Mouse (Mus musculus): ENCODE measurements around the gene Gcnt2. TPM values are rescaled to one million over a fixed set of nuclear protein-coding genes. Genes with fewer than 3 reads are reported as not detected.

The Gcnt2 gene
- polyA plus RNA-seq, 1 experiment from 2014 or later = 20.2 TPM

DNA sequence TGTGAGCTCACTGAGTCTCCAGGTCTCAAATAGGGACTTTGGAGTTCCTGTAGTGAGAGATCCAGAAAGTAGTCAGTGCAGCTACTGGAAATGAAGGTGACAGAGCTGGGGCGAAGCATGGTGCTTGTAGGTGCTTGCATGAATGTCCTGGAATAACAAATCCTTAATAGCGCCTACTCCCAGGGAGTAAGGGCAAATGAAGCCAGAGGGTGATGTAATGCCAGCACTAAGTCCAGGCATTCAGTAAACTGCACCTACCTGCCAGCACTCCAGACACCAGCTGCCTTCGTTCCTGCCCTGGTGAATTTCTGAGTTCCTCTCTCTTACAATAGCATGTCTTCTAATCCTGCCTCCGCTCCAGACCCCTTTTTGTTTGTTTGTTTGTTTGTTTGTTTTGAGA, 39.1 kb downstream of the Gcnt2 start:
- Histone ChIP-seq H3K4me2 (replicated peaks; ENCODE audit: low read depth) (no peak overlapping the region), H3K36me3 (ENCODE audit: control insufficient read depth, insufficient read depth) (peaks cover 3% of the 10 kb centered on the region; the same call in 1 of the 2 replicates), H3K9me3 (ENCODE audit: control insufficient read depth) (no peaks in the 10 kb centered on the region), H3K27me3 (replicated peaks; ENCODE audit: control insufficient read depth, insufficient read depth, low read length) (no peaks in the 10 kb centered on the region), H3K27ac (ENCODE audit: low read depth, low read length) (no peak overlapping the region), H3K9ac (ENCODE audit: low read depth, low read length) (no peak overlapping the region), H3K4me3 (ENCODE audit: low read depth, low read length) (no peak overlapping the region), H3K4me1 (replicated peaks; ENCODE audit: control insufficient read depth, insufficient read depth, low read length) (peaks cover 7% of the 10 kb centered on the region; the same call in 1 of the 2 replicates)
- no peak for TF ChIP-seq CTCF (IDR thresholded peaks at IDR 0.05; ENCODE audit: low read depth)
- ATAC-seq = no peak
- WGBS = 87% methylated on average over 4 of the region's 4 CpGs

GRCm38 (mm10) chr13:40899349-40899993, 39.9 kb downstream of the Gcnt2 start:
- H3K4me2 ChIP-seq (replicated peaks; ENCODE audit: low read depth) = no peak overlapping the region
- WGBS = 89% methylated on average over 8 of the region's 8 CpGs
- no peak overlapping the region for H3K27ac ChIP-seq (ENCODE audit: low read depth, low read length)
- no peaks in the 10 kb centered on the region for H3K27me3 ChIP-seq (replicated peaks; ENCODE audit: control insufficient read depth, insufficient read depth, low read length)
- no peak overlapping the region for H3K9ac ChIP-seq (ENCODE audit: low read depth, low read length)
- no peak for TF ChIP-seq CTCF (IDR thresholded peaks at IDR 0.05; ENCODE audit: low read depth)
- H3K36me3 ChIP-seq (ENCODE audit: control insufficient read depth, insufficient read depth) = peaks cover 3% of the 10 kb centered on the region; the same call in 1 of the 2 replicates
- H3K4me3 ChIP-seq (ENCODE audit: low read depth, low read length) = no peak overlapping the region
- ATAC-seq = no peak
- peaks cover 9% of the 10 kb centered on the region; the same call in 1 of the 2 replicates for H3K4me1 ChIP-seq (replicated peaks; ENCODE audit: control insufficient read depth, insufficient read depth, low read length)
- H3K9me3 ChIP-seq (ENCODE audit: control insufficient read depth) = no peaks in the 10 kb centered on the region

DNA sequence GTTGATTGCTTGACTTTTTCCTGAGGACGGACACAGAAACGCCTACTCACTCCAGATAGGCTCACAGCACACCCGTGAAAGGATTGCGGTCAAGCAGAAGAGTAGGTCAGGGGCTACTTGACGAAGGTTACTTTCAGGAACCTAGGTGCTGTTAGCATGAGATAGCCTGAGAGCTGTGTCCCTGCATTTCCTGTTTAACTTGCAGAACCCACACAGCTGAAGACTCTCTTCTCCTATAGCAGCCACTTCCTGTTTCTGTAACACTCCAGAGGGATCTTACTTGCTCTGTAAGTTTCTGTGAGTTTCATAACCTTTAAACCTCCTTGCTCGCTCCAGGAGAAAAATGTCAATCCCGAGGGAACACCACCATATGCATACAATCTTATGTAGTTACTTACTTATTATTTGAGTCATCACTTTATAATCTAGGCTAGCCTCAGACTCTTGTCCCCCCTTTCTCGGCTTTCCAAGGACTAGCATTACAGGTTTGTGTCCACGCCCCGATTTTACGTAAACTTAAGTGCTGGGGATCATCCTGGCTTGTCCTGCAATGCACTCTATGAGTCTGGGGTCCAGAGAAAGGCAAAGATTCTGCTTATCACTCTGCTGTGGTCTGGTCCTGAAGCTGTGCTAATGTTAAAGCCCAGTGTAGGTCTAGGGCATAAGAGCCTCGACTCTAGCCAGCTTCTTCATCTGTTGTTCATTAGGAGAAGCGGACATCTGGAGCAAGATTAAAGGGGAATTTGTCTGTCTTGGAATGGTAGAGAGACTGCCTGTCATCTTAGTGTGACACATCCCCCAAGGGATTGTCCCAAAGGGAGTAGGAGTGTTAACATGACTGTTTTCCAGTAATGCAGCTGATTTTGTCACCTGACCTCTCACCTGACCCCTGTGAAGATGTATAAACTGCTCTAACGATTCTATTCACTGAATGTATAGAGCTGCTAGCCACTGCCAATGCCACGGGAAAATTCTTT, 40.7 kb downstream of the Gcnt2 start:
- Histone ChIP-seq H3K4me2 (replicated peaks; ENCODE audit: low read depth) (no peak overlapping the region), H3K9me3 (ENCODE audit: control insufficient read depth) (no peaks in the 10 kb centered on the region), H3K27ac (ENCODE audit: low read depth, low read length) (no peak overlapping the region), H3K27me3 (replicated peaks; ENCODE audit: control insufficient read depth, insufficient read depth, low read length) (no peaks in the 10 kb centered on the region), H3K4me1 (replicated peaks; ENCODE audit: control insufficient read depth, insufficient read depth, low read length) (peaks cover 10% of the 10 kb centered on the region; the same call in 1 of the 2 replicates), H3K9ac (ENCODE audit: low read depth, low read length) (no peak overlapping the region), H3K4me3 (ENCODE audit: low read depth, low read length) (no peak overlapping the region), H3K36me3 (ENCODE audit: control insufficient read depth, insufficient read depth) (peaks cover 3% of the 10 kb centered on the region; the same call in 1 of the 2 replicates)
- TF ChIP-seq CTCF (IDR thresholded peaks at IDR 0.05; ENCODE audit: low read depth) = no peak
- 72% methylated on average over 15 of the region's 15 CpGs for WGBS
- ATAC-seq = no peak

DNA sequence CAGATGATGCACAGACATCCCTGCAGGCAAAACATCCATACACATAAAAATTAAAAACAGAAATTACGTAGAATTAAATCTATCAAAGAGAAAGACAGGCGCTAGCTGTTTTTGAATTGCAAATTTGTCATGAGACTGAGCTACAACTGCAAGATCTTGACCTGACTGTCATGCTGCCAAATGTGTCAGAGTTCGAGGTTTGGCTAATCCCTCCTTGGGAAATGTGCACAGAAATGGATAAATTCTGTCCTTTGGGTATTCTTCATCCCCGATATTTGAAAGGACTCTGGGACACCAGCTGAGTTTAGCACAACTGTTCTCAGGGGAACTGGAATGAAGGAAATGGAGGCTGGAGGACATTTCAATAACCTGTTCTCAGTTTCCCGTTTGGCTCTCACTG, 41.7 kb downstream of the Gcnt2 start:
- Histone ChIP-seq H3K4me1 (replicated peaks; ENCODE audit: control insufficient read depth, insufficient read depth, low read length) (peaks cover 10% of the 10 kb centered on the region; the same call in 1 of the 2 replicates), H3K4me3 (ENCODE audit: low read depth, low read length) (no peak overlapping the region), H3K9ac (ENCODE audit: low read depth, low read length) (no peak overlapping the region), H3K9me3 (ENCODE audit: control insufficient read depth) (no peaks in the 10 kb centered on the region), H3K27me3 (replicated peaks; ENCODE audit: control insufficient read depth, insufficient read depth, low read length) (no peaks in the 10 kb centered on the region), H3K4me2 (replicated peaks; ENCODE audit: low read depth) (no peak overlapping the region), H3K36me3 (ENCODE audit: control insufficient read depth, insufficient read depth) (peaks cover 3% of the 10 kb centered on the region; the same call in 1 of the 2 replicates), H3K27ac (ENCODE audit: low read depth, low read length) (peak overlapping the region; percentile 17; the same call in 1 of the 2 replicates)
- 76% methylated on average over 5 of the region's 5 CpGs for WGBS
- TF ChIP-seq CTCF (IDR thresholded peaks at IDR 0.05; ENCODE audit: low read depth) = no peak
- no peak for ATAC-seq

DNA sequence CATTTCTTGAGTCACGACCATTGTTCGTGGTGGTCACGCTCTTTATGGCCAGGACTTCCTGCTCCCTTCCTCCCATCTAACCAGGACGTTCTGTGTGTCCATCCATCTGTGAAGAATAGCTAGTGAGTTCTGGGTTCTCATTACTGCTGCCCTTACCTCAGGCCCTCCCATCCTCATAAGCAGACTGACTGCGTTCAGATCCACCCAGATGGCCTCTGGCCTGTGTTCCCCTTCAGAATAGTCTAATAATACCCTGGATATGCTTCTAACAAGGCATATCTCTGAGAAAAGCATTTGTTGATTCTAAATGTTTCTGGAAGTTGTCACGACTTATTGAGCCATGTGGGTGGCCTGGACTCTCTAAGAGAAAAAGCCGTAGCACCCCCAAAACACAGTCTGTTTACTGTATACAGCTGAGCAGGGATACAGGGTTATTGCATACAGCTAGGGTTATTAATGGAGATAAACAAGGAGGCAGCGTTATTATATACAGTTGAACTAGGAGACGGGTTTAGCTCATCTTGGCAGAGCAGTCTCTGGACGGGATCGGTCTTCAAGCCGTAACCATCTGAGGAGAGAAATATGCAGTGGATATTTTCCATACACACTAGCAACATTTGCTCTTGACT, 42.4 kb downstream of the Gcnt2 start:
- H3K4me2 ChIP-seq (replicated peaks; ENCODE audit: low read depth) = no peak overlapping the region
- H3K4me1 ChIP-seq (replicated peaks; ENCODE audit: control insufficient read depth, insufficient read depth, low read length) = peaks cover 10% of the 10 kb centered on the region; the same call in 1 of the 2 replicates
- no peak overlapping the region for H3K4me3 ChIP-seq (ENCODE audit: low read depth, low read length)
- peak overlapping the region; percentile 29; the same call in 1 of the 2 replicates for H3K27ac ChIP-seq (ENCODE audit: low read depth, low read length)
- no peaks in the 10 kb centered on the region for H3K36me3 ChIP-seq (ENCODE audit: control insufficient read depth, insufficient read depth)
- H3K9ac ChIP-seq (ENCODE audit: low read depth, low read length) = no peak overlapping the region
- 60% methylated on average over 12 of the region's 12 CpGs for WGBS
- H3K9me3 ChIP-seq (ENCODE audit: control insufficient read depth) = no peaks in the 10 kb centered on the region
- TF ChIP-seq CTCF (IDR thresholded peaks at IDR 0.05; ENCODE audit: low read depth) = no peak
- no peak for ATAC-seq
- H3K27me3 ChIP-seq (replicated peaks; ENCODE audit: control insufficient read depth, insufficient read depth, low read length) = no peaks in the 10 kb centered on the region

- no peak for TF ChIP-seq CTCF (IDR thresholded peaks at IDR 0.05; ENCODE audit: low read depth)
- Histone ChIP-seq H3K9ac (ENCODE audit: low read depth, low read length) (no peak overlapping the region), H3K27ac (ENCODE audit: low read depth, low read length) (no peak overlapping the region), H3K4me1 (replicated peaks; ENCODE audit: control insufficient read depth, insufficient read depth, low read length) (peaks cover 10% of the 10 kb centered on the region; the same call in 1 of the 2 replicates), H3K4me2 (replicated peaks; ENCODE audit: low read depth) (no peak overlapping the region), H3K36me3 (ENCODE audit: control insufficient read depth, insufficient read depth) (no peaks in the 10 kb centered on the region), H3K9me3 (ENCODE audit: control insufficient read depth) (no peaks in the 10 kb centered on the region), H3K27me3 (replicated peaks; ENCODE audit: control insufficient read depth, insufficient read depth, low read length) (no peaks in the 10 kb centered on the region), H3K4me3 (ENCODE audit: low read depth, low read length) (no peak overlapping the region)
- ATAC-seq = no peak
- WGBS = 95% methylated on average over 7 of the region's 7 CpGs
These were observed 44.5 kb downstream of the Gcnt2 start for GRCm38 (mm10) chr13:40904080-40904479.
